Mouse (Mus musculus) embryo, embryonic 11 days (tissue): Measurements from ENCODE around the gene Washc4.
"Not testable (repeated sequence)": the region's sequence is repeated elsewhere in the genome, so short reads cannot be mapped to it uniquely, and the experiment has no call there.

Source experiments
- DNase-seq: peaks from one replicate; pipeline ENCODE4 v3.0.0-alpha.2; 2015

Washc4 gene

DNA sequence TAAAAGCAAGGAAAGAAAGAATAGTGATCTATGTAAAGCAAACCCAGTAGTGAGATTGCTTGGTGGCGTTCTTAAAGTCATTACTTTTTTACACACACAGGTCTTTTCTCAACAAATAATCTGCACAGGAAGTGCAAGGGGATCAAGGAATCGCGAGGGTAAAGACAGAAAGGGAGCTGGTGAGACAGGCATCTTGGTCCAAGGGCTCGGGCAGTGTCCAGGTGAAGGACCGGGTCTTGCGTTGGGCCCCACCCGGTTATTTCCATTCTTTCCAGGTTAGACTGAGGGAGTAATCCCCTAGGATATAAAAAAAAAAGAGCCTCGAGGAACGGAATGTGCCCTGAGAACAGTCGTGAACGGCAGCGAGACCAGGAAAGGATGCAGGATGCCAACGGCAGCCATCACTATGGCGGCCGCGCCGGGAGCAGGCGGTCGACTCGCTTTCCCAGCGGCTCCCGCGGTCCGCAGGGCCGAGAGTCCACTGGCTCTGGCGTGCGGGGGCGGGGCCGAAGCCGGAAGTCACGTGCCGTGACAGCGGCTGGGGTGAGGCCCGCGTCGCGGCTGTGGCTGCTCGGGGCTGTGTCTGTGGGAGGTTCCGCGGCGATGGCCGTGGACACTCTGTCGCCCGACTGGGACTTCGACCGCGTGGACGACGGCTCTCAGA is at the start of gene Washc4:
Washc4 (plus strand) TSS at position 314 of the 664 bp plus-strand sequence.
- DNase-seq, result peak; percentile 97

DNA sequence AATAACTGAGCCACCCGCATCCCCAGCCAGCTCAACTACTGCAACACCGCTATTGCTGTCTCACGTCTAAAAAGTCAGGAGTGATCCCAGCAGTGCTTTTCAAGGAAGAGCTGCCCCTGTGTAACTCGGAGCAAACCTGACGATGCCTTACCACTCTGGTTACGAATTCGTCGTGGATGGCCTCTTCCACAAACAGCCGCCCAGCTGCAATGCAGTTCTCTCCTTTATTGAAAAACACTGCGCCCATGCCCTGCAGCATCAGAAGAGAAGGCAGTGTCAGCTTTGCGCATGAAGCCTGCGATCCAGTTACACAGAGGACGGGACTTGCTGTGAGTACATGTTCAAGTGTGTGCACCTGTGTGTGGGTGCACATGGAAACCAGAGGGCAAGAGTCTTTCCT is 46.2 kb upstream of the Washc4 start:
- DNase-seq, result no peak

DNA sequence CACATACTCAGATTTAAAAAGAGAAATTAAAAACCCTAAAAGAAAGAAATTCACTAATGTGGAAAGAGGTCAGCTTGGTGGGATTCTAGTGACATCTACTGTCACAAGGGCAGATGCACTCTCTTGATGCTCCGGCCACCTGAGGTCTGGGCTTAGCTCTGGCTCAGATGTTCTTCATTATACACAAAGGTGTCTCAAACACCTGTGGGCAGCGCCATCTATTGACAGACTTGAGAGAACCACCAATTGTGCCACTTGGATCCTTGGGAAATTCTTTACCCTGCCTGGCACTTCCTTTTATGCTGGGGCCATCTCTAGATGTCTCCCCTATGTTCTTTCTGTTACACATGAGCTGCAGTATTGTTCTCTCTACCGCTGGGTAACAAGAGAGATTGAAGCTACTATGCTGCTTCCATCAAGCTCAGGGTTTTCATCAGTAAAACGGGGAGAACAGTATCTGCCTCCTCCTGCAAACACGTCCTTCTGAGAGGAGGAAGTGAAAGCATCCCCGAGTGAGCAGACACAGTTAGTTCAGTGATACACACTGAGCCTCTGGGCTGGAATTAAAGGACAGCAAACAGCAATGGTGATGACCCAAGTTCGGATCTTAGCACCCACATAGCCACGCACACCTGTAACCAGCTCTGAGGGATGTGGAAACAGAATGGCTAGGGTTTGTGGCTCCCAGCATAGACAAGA is 34.4 kb upstream of the Washc4 start:
- DNase-seq, result peak; percentile 27

DNA sequence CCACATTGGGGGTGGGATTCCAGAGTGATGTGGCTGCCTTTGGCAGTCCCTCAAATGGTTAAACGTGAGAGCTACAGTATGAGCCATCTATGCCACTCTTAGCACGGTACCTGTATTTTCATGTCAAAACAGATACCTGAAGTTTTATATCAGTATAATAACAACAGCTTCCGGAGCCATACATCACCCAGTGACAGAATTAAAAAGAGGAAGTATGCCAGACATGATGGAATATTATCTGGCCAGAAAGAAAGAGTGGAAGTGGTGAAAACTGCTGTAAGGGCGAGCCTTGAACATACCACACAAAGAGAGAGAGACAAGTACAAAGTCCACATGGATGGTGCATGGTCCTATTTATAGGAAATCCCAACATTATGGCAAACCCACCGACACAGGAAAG is 32.2 kb upstream of the Washc4 start:
- no peak for DNase-seq

DNA sequence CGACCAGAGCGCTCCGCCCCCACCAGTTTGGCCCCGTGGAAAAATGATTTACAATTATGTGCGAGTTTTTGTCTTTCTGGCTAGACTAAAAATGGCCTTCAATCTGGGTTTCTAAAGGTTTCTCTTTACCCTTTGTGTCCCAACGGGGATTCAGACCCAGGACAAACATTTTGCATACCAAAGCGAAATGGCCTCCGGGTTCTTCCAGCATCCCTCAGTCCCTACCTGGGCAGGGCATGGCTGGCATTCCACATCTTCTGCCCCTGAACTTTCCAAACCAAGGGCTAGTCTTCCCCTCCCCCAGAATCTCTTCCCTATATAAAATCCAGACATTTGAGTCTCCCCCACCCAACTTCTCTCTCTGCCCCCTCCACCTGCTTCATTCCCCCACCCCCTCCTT is 29.8 kb upstream of the Washc4 start:
- DNase-seq, result no peak

DNA sequence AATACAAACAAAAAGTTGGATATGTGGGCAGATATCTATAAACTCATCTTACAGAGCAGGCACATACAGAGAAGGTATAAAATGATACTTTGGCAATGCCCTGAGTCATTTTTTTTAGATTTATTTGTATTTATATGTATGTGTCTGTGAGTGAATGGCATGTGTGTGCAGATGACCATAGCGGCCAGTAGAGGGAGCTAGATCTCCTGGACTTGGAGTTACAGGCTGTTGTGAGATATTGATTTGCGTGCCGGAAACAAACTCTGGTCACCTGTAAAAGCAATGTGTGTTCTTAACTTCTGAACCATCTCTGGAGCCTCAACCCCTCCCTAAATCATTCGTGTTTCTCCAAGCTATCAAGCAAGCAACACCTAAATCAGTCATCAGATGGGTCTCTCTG is 22.6 kb upstream of the Washc4 start:
- no peak for DNase-seq

DNA sequence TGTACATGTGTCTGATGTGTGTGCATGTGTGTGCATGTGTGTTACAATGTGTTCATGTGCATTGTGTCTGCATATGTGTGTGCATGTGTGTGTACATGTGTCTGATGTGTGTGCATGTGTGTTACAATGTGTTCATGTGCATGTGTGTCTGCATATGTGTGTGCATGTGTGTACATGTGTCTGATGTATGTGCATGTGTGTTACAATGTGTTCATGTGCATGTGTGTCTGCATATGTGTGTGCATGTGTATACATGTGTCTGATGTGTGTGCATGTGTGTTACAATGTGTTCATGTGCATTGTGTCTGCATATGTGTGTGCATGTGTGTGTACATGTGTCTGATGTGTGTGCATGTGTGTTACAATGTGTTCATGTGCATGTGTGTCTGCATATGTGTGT is 19.3 kb upstream of the Washc4 start:
- DNase-seq, result not testable (repeated sequence)

DNA sequence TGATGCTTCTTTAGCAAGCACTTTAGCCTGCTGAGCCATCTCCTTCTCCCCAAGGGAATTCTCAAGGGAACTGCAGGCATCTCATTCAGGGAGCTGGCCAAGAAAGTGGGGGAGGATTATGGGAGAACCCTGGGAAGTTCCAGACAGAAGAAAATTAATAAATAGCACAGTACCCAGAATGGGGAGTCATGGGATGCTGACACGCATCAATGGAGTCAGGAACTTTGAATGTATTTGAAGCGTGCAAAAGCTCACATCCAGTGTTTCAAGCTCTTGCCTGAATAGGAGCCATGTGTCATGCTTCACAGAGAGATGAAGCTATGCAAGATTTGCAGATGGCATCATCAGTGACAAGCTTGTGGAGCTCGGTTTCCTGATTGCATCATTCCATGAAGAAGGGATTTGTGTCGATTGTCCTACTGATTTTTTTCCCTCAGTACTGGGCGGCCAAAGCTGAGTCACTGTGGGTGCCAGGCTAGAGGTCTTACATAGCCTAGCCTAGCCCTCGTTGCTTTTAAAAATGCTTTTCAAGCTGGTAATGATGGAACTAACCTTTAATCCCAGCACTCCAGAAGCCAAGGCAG is 13.1 kb upstream of the Washc4 start:
- no peak for DNase-seq

DNA sequence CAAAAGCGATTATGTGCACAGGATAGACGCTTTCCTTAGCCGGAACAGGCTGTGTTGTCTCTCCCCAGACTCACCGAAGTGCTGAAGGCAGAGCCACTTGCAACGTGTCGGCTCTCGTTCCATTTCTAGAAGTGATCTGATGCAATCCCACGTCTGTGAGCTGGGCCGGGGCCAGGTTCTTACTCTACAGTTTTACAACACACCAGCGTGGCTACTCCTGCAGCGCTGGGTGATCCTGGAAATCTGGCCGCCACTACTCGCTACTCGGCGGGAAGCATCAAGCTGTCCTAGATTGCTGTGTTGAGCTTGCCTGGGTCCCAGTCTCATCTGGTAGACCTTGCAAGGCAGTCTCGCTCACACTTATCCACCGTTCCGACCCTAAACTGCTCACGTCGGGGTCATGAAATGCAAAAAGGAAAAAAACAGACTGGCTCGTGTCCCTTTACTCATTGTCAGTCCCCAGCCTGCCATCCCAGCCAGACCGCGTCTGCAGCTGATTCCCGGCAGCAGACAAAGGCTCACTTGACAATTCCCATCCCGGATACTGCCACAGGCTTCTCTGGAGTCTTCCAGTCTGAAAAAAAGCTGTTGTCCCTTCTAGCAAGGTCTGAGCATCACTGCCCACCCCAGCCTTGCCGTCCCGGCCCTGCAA is 10.2 kb upstream of the Washc4 start:
- DNase-seq, result peak; percentile 56

DNA sequence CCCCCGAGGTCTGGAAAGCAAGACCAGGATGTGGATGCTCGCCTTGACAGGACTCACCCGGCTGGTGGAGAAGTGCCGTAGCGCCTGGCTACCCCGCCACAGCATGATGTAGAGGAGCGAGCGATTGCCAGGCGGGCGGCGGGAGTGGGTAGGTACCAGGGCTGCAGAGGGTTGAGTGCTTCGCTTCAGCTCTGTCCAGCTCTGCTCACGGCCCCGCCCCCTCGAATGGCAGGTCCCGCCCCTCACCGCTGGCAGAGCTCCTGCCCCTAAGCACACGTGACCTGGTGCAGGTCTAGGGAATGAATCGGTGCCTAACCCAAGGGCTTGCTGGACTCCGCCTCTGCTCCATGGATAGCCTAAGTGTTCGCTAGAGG is 9.7 kb upstream of the Washc4 start, which contains the start of gene Aldh1l2:
Aldh1l2 (minus strand) TSS at position 231 of the 374 bp plus-strand sequence.
- DNase-seq, result peak; percentile 91

DNA sequence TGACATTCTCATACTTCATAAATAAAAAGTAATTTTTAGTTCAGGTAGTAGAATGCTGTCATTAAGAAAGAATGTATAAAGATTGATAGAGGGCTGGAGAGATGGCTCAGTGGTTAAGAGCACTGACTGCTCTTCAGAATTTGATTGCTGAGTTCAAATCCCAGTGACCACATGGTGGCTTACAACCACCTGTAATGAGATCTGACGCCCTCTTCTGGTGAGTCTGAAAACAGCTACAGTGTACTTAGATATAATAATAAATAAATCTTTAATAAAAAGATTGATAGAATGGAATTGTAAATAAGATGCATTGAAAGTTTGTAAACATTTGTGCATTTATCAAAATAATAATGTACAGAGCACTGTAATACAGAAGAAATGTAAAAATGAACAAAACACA is 7.1 kb upstream of the Washc4 start:
- no peak for DNase-seq

DNA sequence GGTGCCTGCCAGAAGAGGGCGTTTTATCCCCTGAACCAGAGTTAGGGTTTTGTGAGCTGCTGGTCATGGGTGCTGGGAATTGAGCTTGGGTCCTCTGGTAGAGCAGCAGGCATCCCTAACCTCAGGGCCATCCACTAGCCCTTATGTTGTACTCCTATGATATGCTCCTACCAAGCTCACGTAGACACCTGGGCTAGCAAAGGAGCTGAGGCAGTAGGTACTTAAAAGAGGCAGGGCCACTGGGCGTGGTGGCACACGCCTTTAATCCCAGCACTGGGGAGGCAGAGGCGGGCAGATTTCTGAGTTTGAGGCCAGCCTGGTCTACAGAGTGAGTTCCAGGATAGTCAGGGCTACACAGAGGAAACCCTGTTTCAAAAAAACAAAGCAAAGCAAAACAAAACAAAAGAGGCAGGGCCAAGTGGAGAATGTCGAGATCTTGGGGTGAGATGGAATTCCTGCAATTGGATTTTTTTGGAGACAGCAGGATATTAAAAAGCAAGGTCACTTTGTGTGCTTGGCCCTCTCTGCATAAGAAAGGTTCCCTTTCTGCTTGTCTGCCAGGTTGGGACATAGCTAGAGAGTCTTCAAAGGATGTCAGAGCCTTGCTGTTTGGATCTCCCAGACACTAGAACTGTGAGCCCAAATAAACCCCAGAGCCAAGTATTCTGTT is 4.1 kb upstream of the Washc4 start:
- no peak for DNase-seq

DNA sequence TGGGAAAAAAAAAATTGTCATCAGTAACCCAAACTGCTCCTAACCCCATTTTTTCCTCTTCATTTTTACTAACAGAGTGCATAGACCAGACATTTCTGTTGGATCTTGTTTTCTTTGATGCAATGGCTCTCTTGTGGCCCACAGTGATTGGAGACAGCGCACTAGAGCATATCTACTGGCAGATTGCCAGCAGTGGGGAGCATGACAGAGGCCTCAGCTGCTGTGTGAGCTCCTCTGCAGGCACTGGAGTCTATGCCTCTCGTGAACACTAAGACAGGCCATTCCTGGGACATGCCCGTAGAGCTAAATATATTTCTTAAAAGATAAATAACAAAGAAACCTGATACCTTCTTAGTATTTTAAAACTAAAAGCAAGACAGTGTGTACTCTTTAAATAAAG is 3.5 kb upstream of the Washc4 start:
- DNase-seq, result peak; percentile 9

DNA sequence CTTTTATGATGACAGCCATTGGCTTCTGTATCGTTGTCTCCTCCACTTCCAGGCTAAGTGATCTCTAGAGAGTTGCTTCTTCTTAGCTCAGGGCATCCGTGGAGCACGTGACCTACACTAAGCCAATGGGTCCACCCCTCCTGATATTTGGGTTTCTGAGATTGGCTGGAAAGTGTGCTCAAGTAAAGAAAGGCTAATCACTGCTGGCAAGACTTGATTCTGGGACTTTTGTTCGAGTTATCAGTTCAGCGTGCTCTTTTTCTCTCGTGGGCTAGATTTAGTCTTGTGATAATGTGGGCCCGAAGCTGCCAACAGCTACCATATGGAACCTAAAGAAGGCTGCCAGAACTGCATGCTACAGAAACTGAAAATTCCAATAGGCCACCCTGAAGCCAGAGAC is 1.3 kb upstream of the Washc4 start:
- DNase-seq, result no peak

DNA sequence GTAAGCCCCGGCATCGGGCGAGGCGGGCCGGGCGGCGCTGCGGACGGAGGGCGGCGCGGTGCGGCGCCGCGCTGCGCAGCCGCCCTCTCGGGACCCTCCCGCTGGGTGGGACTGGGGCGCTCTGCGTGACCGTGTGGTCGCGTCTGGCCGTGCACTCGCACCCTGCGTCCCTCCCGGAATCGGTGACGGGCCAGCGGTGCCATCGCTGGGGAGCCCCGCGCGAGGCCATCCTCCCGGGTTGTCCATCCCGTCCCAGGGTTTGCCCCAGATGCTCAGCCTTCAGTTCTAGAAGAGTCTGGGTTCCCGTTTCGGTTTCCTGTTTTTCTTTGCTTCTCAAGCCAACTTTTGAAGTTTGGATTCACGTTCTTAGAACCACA is 539 bp downstream of the Washc4 start:
- DNase-seq, result no peak

DNA sequence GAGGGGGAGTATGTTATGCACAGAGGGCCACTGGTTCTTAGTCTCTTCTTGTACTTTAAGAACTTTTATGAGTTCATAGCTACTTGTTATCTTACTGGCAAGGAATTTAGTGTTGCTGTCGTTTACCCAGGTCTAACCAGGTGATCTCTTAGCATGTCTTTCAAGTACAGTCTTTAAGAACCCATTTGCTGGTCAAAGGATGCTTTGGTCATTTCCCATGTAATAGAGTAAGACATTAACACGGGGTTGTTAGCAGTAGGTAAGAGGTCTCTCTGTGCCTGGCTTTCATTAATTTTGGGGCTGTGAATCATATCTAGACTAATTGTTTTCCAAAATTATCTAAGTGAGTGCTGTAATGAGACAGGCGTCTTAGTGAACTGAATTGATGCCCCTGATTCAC is 1.8 kb downstream of the Washc4 start:
- DNase-seq, result no peak

DNA sequence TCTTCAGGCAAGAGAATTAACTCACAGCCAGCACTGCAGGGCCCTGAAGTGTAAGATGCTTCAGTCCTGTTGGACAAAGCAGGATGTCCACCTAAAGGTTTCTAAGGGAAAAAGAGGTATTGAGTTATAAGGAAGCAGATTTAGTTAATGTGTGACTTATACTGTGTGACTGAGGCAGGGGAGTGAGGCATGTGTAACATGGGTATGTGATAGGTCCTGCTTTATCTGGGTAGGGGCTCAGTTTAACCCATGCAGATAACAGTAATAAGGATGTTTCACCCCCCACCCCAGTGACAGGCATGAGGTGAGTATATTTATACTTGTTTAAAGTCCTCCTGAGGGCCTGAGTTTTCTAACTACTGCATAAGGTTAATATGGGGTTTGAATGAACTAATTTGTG is 19.5 kb downstream of the Washc4 start:
- no peak for DNase-seq

DNA sequence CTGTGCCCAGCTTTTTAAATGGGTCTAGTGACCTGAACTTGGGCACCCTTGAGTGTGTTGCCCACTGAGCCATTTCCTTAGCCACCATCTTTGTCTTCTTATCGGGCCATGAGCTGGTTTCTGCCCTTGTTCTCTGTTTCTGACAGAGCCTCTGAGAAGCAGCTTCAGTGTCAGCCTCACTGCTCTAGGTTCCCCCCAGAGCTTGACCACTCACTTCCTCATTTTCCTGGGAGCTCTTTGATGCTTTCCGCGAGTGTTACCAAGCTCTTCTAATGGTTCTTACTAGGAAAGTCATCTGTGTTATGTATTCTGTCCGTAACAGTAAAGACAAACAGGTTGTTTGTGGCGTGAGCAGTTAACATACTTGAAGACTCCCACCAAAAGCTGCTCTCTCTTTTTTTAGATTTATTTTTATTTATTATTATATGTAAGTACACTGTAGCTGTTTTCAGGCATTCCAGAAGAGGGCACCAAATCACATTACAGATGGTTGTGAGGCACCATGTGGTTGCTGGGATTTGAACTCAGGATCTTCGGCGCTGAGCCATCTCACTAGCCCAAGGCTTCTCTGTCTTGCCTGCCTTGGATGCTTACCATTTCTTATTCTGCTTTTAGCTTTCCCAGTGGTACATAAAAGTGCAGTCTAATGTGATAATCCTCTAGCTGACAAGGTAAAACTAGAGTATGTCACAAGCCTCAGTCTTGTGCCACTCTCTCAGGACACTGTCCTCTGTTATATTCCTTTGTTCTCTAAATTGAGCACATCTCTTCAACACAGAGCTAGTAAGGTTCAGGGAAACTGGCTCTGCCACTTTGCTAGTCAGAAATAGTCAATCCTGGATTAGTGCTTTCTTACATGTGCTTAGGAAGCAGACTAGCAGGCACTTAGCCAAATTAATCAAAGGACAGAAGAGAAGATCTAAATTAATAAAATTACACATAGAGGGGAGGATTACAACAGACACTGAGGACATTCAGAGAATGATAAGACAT is 22.2 kb downstream of the Washc4 start:
- no peak for DNase-seq

DNA sequence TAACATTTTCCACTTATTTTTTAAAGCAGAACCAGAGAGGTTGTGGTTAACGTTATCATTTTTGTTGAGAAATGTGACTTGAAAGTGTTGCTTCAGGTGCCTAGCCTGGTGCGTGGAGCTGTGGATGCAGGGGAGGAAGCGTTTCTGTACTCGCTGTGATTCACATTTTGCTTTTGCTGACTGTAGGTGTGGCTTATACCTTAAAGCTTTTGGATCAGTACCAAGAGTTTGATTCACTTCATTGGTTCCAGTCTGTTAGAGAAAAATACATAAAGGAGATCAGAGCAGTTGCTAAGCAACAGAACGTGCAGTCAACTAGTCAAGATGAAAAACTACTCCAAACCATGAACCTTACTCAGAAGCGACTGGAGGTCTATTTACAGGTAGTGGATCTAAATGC is 47.2 kb downstream of the Washc4 start:
- no peak for DNase-seq

DNA sequence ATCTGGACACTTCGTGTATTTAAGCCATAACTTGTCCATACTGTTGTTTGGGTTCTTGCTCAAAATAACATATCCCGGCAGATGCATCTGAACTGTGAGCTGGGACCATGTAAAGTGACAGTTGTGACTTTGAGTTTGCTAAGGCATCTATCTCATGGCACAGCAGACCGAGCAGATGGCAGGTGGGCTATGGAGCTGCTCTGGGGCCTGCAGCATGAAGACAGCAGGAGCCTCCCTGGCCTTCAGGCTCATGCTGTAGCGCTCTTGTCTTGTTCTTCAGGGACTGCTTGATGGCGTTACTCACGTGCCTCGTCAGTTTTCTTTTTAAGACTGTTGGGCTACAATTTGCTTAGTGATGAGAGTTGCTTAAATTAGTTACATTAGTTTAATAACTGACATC is 49.1 kb downstream of the Washc4 start:
- DNase-seq, result no peak

DNA sequence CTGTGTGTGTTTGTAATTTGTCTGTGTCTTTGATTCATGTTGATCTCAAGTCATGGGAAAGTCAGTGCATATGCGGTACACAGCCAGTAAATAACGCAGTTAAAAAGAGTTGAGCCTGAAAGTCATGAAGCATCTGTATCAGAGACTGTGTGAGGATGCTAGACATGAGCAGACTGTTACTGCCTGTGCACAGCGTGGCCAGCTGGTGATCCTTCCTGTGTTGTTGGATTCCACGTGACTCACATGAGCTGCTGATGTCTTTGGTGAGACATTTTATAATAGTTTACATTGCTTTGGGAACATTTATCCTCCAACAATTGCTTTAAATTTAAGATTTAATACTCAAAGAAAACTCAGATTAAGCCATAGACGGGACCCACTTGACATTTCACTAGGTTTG is 51.0 kb downstream of the Washc4 start:
- no peak for DNase-seq

DNA sequence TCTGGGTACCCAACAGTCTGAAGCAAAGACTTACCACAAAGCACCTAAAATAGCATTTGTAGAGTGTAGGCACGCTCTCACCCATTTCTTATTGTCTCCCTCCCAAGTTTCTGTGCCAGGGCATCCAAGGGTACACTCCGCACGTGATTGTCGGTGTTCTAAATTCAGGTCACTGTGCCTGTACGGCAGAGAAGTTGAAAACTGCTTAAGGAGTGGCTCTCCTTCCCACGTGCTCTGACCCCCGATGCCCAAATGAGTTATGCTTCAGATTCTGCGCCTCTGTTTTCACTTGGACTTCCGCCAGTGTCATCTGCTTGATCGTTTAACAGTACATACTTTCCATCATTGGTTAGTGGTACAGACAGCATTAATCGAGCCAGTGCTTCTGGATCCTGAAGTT is 57.1 kb downstream of the Washc4 start:
- DNase-seq, result no peak
